Mouse (Mus musculus): ENCODE results near the gene Pfas. TPM values are rescaled to one million over a fixed set of nuclear protein-coding genes. Genes with fewer than 3 reads are reported as not detected.
"Not testable (repeated sequence)": the region's sequence is repeated elsewhere in the genome, so short reads cannot be mapped to it uniquely, and the experiment has no call there.

The Pfas gene
- polyA plus RNA-seq, 1 experiment from 2014 or later = 16.5 TPM

DNA sequence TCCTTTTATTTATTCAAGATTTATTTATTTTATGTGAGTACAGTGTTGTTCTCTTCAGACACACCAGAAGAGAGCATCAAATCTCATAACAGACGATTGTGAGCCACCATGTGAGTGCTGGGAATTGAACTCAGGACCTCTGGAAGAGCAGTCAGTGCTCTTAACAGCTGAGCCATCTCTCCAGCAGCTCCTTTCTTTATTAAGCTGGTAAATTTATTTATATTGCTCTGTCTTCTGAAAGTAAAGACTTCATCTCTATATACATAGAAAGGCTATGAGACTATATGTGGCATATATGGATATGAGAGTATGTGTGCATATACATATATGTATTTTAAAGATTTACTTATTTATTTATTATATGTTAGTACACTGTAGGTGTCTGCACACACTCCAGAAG lies 1.2 kb upstream of the Pfas start:
- H3K9me3 ChIP-seq (ENCODE audit: control insufficient read depth, low read length) = no peaks in the 10 kb centered on the region
- H3K4me2 ChIP-seq (ENCODE audit: low read depth, low read length) = no peak overlapping the region
- H3K27me3 ChIP-seq (ENCODE audit: control insufficient read depth, insufficient read depth, low read length) = no peaks in the 10 kb centered on the region
- ATAC-seq (ENCODE audit: low read depth) = no peak
- H3K9ac ChIP-seq (replicated peaks; ENCODE audit: low read depth, low read length) = no peak overlapping the region
- H3K36me3 ChIP-seq (ENCODE audit: control insufficient read depth, insufficient read depth, low read length) = no peaks in the 10 kb centered on the region
- peaks cover 6% of the 10 kb centered on the region; the same call in 1 of the 2 replicates for H3K4me1 ChIP-seq (ENCODE audit: control insufficient read depth, insufficient read depth, low read length)
- no peak overlapping the region for H3K4me3 ChIP-seq (ENCODE audit: low read depth, low read length)
- H3K27ac ChIP-seq (ENCODE audit: low read depth, low read length) = no peak overlapping the region
- WGBS = 82% methylated on average over 1 of the region's 1 CpGs

DNA sequence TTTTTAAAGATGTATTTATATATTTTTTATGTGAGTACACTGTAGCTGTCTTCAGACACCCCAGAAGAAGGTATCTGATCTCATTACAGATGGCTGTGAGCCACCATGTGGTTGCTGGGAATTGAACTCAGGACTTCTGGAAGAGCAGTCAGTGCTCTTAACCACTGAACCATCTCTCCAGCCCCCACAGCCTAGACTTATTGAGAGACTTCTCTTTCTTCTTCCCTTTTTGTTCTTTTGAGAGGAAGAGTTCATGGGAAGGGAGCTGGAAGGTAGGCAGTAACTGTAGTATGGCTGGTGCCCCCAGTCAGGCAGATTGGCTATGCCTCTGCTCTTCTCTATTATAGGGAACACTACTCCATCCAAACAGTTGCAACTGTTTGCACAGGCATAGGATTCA lies 1.7 kb downstream of the Pfas start:
- H3K27me3 ChIP-seq (ENCODE audit: control insufficient read depth, insufficient read depth, low read length); ATAC-seq (ENCODE audit: low read depth); H3K4me1 ChIP-seq (ENCODE audit: control insufficient read depth, insufficient read depth, low read length); H3K36me3 ChIP-seq (ENCODE audit: control insufficient read depth, insufficient read depth, low read length); H3K9ac ChIP-seq (replicated peaks; ENCODE audit: low read depth, low read length); H3K4me2 ChIP-seq (ENCODE audit: low read depth, low read length); H3K4me3 ChIP-seq (ENCODE audit: low read depth, low read length); H3K27ac ChIP-seq (ENCODE audit: low read depth, low read length); H3K9me3 ChIP-seq (ENCODE audit: control insufficient read depth, low read length): not testable (repeated sequence)

- H3K36me3 ChIP-seq (ENCODE audit: control insufficient read depth, insufficient read depth, low read length) = peaks cover 23% of the 10 kb centered on the region; the same call in 1 of the 2 replicates
- no peaks in the 10 kb centered on the region for H3K9me3 ChIP-seq (ENCODE audit: control insufficient read depth, low read length)
- H3K9ac ChIP-seq (replicated peaks; ENCODE audit: low read depth, low read length) = no peak overlapping the region
- H3K27ac ChIP-seq (ENCODE audit: low read depth, low read length) = no peak overlapping the region
- WGBS = 93% methylated on average over 7 of the region's 7 CpGs
- peaks cover 3% of the 10 kb centered on the region; the same call in 1 of the 2 replicates for H3K4me1 ChIP-seq (ENCODE audit: control insufficient read depth, insufficient read depth, low read length)
- H3K4me2 ChIP-seq (ENCODE audit: low read depth, low read length) = no peak overlapping the region
- no peak overlapping the region for H3K4me3 ChIP-seq (ENCODE audit: low read depth, low read length)
- no peaks in the 10 kb centered on the region for H3K27me3 ChIP-seq (ENCODE audit: control insufficient read depth, insufficient read depth, low read length)
- no peak for ATAC-seq (ENCODE audit: low read depth)
These were observed 3.1 kb downstream of the Pfas start for GRCm38 (mm10) chr11:69005193-69005592.

DNA sequence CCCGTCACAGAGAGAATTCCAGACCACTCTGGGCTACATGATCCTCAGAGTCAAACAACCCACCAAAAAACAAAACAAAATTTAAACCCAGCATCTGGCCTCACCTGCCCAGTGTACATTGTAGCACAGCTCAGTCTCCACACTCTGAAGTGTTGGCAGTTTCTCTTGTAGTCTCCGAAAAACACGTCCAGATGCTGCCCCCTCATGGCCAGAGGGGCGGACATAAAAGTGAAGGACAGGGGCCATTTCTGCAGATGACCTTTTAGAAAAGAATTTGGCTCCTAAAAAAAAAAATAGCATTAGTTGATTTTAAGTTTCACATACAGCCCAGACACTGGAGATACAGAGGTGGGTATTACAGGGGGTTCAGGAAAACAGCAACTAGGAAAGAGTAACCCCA lies 4.7 kb downstream of the Pfas start:
- Histone ChIP-seq H3K27ac (ENCODE audit: low read depth, low read length) (no peak overlapping the region), H3K27me3 (ENCODE audit: control insufficient read depth, insufficient read depth, low read length) (no peaks in the 10 kb centered on the region), H3K4me3 (ENCODE audit: low read depth, low read length) (no peak overlapping the region), H3K4me1 (ENCODE audit: control insufficient read depth, insufficient read depth, low read length) (peaks cover 3% of the 10 kb centered on the region; the same call in 1 of the 2 replicates), H3K4me2 (ENCODE audit: low read depth, low read length) (no peak overlapping the region), H3K36me3 (ENCODE audit: control insufficient read depth, insufficient read depth, low read length) (peaks cover 29% of the 10 kb centered on the region; the same call in 1 of the 2 replicates), H3K9ac (replicated peaks; ENCODE audit: low read depth, low read length) (no peak overlapping the region), H3K9me3 (ENCODE audit: control insufficient read depth, low read length) (no peaks in the 10 kb centered on the region)
- WGBS = 77% methylated on average over 4 of the region's 4 CpGs
- no peak for ATAC-seq (ENCODE audit: low read depth)

DNA sequence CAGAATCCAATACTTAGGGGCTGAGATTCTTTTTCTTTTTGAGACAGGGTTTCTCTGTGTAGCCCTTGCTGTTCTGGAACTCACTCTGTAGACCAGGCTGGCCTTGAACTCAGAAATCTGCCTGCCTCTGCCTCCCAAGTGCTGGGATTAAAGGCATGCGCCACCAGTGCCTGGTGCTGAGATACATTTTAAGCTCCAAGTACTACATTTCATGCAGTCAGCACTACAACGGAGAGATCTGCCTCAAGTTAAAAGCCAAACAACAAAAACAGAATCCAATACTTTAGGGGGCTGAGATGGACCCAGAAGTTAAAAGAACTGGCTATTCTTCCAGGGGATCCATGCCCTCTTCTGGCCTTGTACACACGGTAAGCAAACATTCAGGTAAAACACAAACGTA lies 5.5 kb downstream of the Pfas start:
- not testable (repeated sequence) for ATAC-seq (ENCODE audit: low read depth)

GRCm38 (mm10) chr11:68997080-68997479 lies 11.2 kb downstream of the Pfas start:
- no peak for ATAC-seq (ENCODE audit: low read depth)
- Histone ChIP-seq H3K27me3 (ENCODE audit: control insufficient read depth, insufficient read depth, low read length) (no peaks in the 10 kb centered on the region), H3K9me3 (ENCODE audit: control insufficient read depth, low read length) (no peaks in the 10 kb centered on the region), H3K36me3 (ENCODE audit: control insufficient read depth, insufficient read depth, low read length) (peaks cover 44% of the 10 kb centered on the region), H3K4me3 (ENCODE audit: low read depth, low read length) (no peak overlapping the region), H3K4me1 (ENCODE audit: control insufficient read depth, insufficient read depth, low read length) (no peaks in the 10 kb centered on the region), H3K27ac (ENCODE audit: low read depth, low read length) (no peak overlapping the region), H3K9ac (replicated peaks; ENCODE audit: low read depth, low read length) (no peak overlapping the region), H3K4me2 (ENCODE audit: low read depth, low read length) (no peak overlapping the region)
- 96% methylated on average over 4 of the region's 4 CpGs for WGBS

More for the DNA sequence above, 5.5 kb downstream of the Pfas start:
- not testable (repeated sequence) for H3K27ac ChIP-seq (ENCODE audit: low read depth, low read length); H3K9ac ChIP-seq (replicated peaks; ENCODE audit: low read depth, low read length); H3K4me3 ChIP-seq (ENCODE audit: low read depth, low read length); H3K9me3 ChIP-seq (ENCODE audit: control insufficient read depth, low read length); H3K4me2 ChIP-seq (ENCODE audit: low read depth, low read length); H3K27me3 ChIP-seq (ENCODE audit: control insufficient read depth, insufficient read depth, low read length); H3K4me1 ChIP-seq (ENCODE audit: control insufficient read depth, insufficient read depth, low read length)
- H3K36me3 ChIP-seq (ENCODE audit: control insufficient read depth, insufficient read depth, low read length) = peaks cover 36% of the 10 kb centered on the region
- WGBS = 94% methylated on average over 4 of the region's 4 CpGs

GRCm38 (mm10) chr11:68994377-68994776 lies 13.9 kb downstream of the Pfas start:
- Histone ChIP-seq H3K36me3 (ENCODE audit: control insufficient read depth, insufficient read depth, low read length) (peaks cover 46% of the 10 kb centered on the region), H3K9ac (replicated peaks; ENCODE audit: low read depth, low read length) (no peak overlapping the region), H3K27ac (ENCODE audit: low read depth, low read length) (no peak overlapping the region), H3K4me3 (ENCODE audit: low read depth, low read length) (no peak overlapping the region), H3K27me3 (ENCODE audit: control insufficient read depth, insufficient read depth, low read length) (no peaks in the 10 kb centered on the region), H3K9me3 (ENCODE audit: control insufficient read depth, low read length) (no peaks in the 10 kb centered on the region), H3K4me2 (ENCODE audit: low read depth, low read length) (no peak overlapping the region), H3K4me1 (ENCODE audit: control insufficient read depth, insufficient read depth, low read length) (no peaks in the 10 kb centered on the region)
- ATAC-seq (ENCODE audit: low read depth) = no peak
- WGBS = 95% methylated on average over 3 of the region's 3 CpGs

- H3K36me3 ChIP-seq (ENCODE audit: control insufficient read depth, insufficient read depth, low read length) = peaks cover 47% of the 10 kb centered on the region
- no peak overlapping the region for H3K27ac ChIP-seq (ENCODE audit: low read depth, low read length)
- no peak overlapping the region for H3K4me3 ChIP-seq (ENCODE audit: low read depth, low read length)
- H3K27me3 ChIP-seq (ENCODE audit: control insufficient read depth, insufficient read depth, low read length) = no peaks in the 10 kb centered on the region
- H3K9ac ChIP-seq (replicated peaks; ENCODE audit: low read depth, low read length) = no peak overlapping the region
- 91% methylated on average over 7 of the region's 7 CpGs for WGBS
- ATAC-seq (ENCODE audit: low read depth) = no peak
- no peaks in the 10 kb centered on the region for H3K4me1 ChIP-seq (ENCODE audit: control insufficient read depth, insufficient read depth, low read length)
- no peak overlapping the region for H3K4me2 ChIP-seq (ENCODE audit: low read depth, low read length)
- no peaks in the 10 kb centered on the region for H3K9me3 ChIP-seq (ENCODE audit: control insufficient read depth, low read length)
These were observed 15.1 kb downstream of the Pfas start for GRCm38 (mm10) chr11:68993122-68993521.

- no peak overlapping the region for H3K9ac ChIP-seq (replicated peaks; ENCODE audit: low read depth, low read length)
- H3K4me1 ChIP-seq (ENCODE audit: control insufficient read depth, insufficient read depth, low read length) = no peaks in the 10 kb centered on the region
- H3K27ac ChIP-seq (ENCODE audit: low read depth, low read length) = no peak overlapping the region
- no peaks in the 10 kb centered on the region for H3K27me3 ChIP-seq (ENCODE audit: control insufficient read depth, insufficient read depth, low read length)
- WGBS = 95% methylated on average over 17 of the region's 17 CpGs
- ATAC-seq (ENCODE audit: low read depth) = no peak
- H3K4me3 ChIP-seq (ENCODE audit: low read depth, low read length) = no peak overlapping the region
- no peak overlapping the region for H3K4me2 ChIP-seq (ENCODE audit: low read depth, low read length)
- peaks cover 45% of the 10 kb centered on the region for H3K36me3 ChIP-seq (ENCODE audit: control insufficient read depth, insufficient read depth, low read length)
- H3K9me3 ChIP-seq (ENCODE audit: control insufficient read depth, low read length) = no peaks in the 10 kb centered on the region
These were observed 19.9 kb downstream of the Pfas start for GRCm38 (mm10) chr11:68988341-68988740.
